Mouse (Mus musculus) heart, postnatal 0 days (tissue): Measurements from ENCODE around the gene Pccb. TPM values are rescaled to one million over a fixed set of nuclear protein-coding genes. Genes with fewer than 3 reads are reported as not detected.

ENCODE experiments used
- ATAC-seq: fragments of 200-750 bp; cut with Nextera tagmentation; 2 replicates; pipeline ENCODE4 v1.8.0; 2017; ENCODE audit warnings: low read depth, moderate number of reproducible peaks, moderate library complexity; ENCODE audit not compliant: insufficient read depth
- DNase-seq: peaks from one replicate; pipeline ENCODE4 v3.0.0-alpha.2; 2016; ENCODE audit warnings: low spot score
- H3K27ac ChIP-seq: fragments of 300-500 bp; sonication (generic); 2 replicates; pipeline ENCODE4 v1.5.1; 2014; ENCODE audit warnings: low read depth, mild to moderate bottlenecking
- H3K27me3 ChIP-seq: fragments of 300-500 bp; sonication (generic); 2 replicates; pipeline ENCODE4 v1.6.1; 2014; ENCODE audit warnings: low read length, mixed read lengths; ENCODE audit not compliant: control insufficient read depth, insufficient read depth
- H3K36me3 ChIP-seq: fragments of 300-500 bp; sonication (generic); replicated peaks from 2 replicates; pipeline ENCODE4 v1.6.1; 2014; ENCODE audit warnings: low read length, mixed read lengths; ENCODE audit not compliant: control insufficient read depth, insufficient read depth
- H3K4me1 ChIP-seq: fragments of 300-500 bp; sonication (generic); 2 replicates; pipeline ENCODE4 v1.6.1; 2014; ENCODE audit warnings: antibody characterized with exemption; ENCODE audit not compliant: control insufficient read depth, insufficient read depth
- H3K4me2 ChIP-seq: fragments of 300-500 bp; sonication (generic); 2 replicates; pipeline ENCODE4 v1.6.1; 2014; ENCODE audit warnings: low read depth, mild to moderate bottlenecking, low read length, moderate library complexity
- H3K4me3 ChIP-seq: fragments of 300-500 bp; sonication (generic); 2 replicates; pipeline ENCODE4 v1.5.1; 2014; ENCODE audit warnings: low read depth, low read length
- H3K9ac ChIP-seq: fragments of 300-500 bp; sonication (generic); replicated peaks from 2 replicates; pipeline ENCODE4 v1.6.1; 2014; ENCODE audit warnings: low read depth, low read length, mixed read lengths
- H3K9me3 ChIP-seq: fragments of 300-500 bp; sonication (generic); replicated peaks from 2 replicates; pipeline ENCODE4 v1.6.1; 2016; ENCODE audit warnings: low read length; ENCODE audit not compliant: control insufficient read depth
- CTCF ChIP-seq: IDR thresholded peaks from 2 replicates; pipeline ENCODE4 v1.5.1; 2016; ENCODE audit warnings: antibody characterized with exemption, control low read depth, low read depth
- EP300 ChIP-seq: IDR thresholded peaks from 2 replicates; pipeline ENCODE4 v1.6.1; 2016; ENCODE audit warnings: antibody characterized with exemption, low read depth
- WGBS: fragments of 180-500 bp; shearing (Covaris S2); extraction: QIAGEN DNeasy Blood & Tissue Kit; methylation state at CpG from one replicate; pipeline ENCODE4 v1.1.7; 2014; 5-methylcytosine and 5-hydroxymethylcytosine counted together
- polyA plus RNA-seq: library from polyadenylated mRNA; unstranded; fragments of >200 nt; fragmentation: Nextera tagmentation; extraction: Ambion mirVana; gene quantifications from 2 replicates; pipeline ENCODE4 v1.2.1, GENCODE M21; 2015
- total RNA-seq: library from RNA; depleted of rRNA; stranded (reverse); fragments of >200 nt; gene quantifications from 2 replicates; pipeline ENCODE4 v1.2.3, GENCODE M21; 2014; ENCODE audit warnings: low replicate concordance

Gene Pccb
- total and polyA plus RNA-seq, 2 experiments from 2014 or later: 32.2 to 80.8 TPM

- Histone ChIP-seq H3K36me3 (peaks cover 46% of the 10 kb centered on the region), H3K27ac (no peak overlapping the region)
- TF ChIP-seq EP300 (no peak), CTCF (no peak)
Measured at GRCm38 (mm10) chr9:100984381-100985310, 50.1 kb downstream of the Pccb start.

GRCm38 (mm10) chr9:100982786-100983185 is 51.9 kb downstream of the Pccb start:
- peaks cover 35% of the 10 kb centered on the region for H3K36me3 ChIP-seq
- no peak overlapping the region for H3K4me3 ChIP-seq
- no peak overlapping the region for H3K4me2 ChIP-seq
- no peaks in the 10 kb centered on the region for H3K9me3 ChIP-seq
- no peaks in the 10 kb centered on the region for H3K27me3 ChIP-seq
- peak; percentile 15 for DNase-seq
- no peak for TF ChIP-seq CTCF
- no peak for TF ChIP-seq EP300
- no peaks in the 10 kb centered on the region for H3K4me1 ChIP-seq
- H3K9ac ChIP-seq: no peak overlapping the region
- 0 out of 2 replicates have a peak overlapping the region, but pooled peaks have one; percentile 30 for H3K27ac ChIP-seq
- WGBS: 70% methylated on average over 7 of the region's 7 CpGs
- ATAC-seq: peak; percentile 39; the same call in 1 of the 2 replicates

More at GRCm38 (mm10) chr9:100984381-100985310, 50.1 kb downstream of the Pccb start:
- Histone ChIP-seq H3K9ac (no peak overlapping the region), H3K4me3 (no peak overlapping the region), H3K4me2 (no peak overlapping the region), H3K27me3 (no peaks in the 10 kb centered on the region), H3K4me1 (no peaks in the 10 kb centered on the region), H3K9me3 (no peaks in the 10 kb centered on the region)
- no peak for DNase-seq
- no peak for ATAC-seq
- 91% methylated on average over 25 of the region's 25 CpGs for WGBS

GRCm38 (mm10) chr9:100979260-100979659 is 55.4 kb downstream of the Pccb start:
- no peak for ATAC-seq

GRCm38 (mm10) chr9:100978666-100979065 is 56.0 kb downstream of the Pccb start:
- DNase-seq: no peak
- 85% methylated on average over 5 of the region's 5 CpGs for WGBS
- Histone ChIP-seq H3K4me1 (no peaks in the 10 kb centered on the region), H3K36me3 (peaks cover 5% of the 10 kb centered on the region; the same call in 1 of the 2 replicates), H3K9me3 (0 out of 2 replicates have a peak, but pooled peaks cover 5% of the 10 kb centered on the region), H3K27ac (no peak overlapping the region), H3K9ac (no peak overlapping the region), H3K4me3 (no peak overlapping the region), H3K4me2 (no peak overlapping the region), H3K27me3 (no peaks in the 10 kb centered on the region)
- TF ChIP-seq CTCF: no peak
- no peak for TF ChIP-seq EP300
- ATAC-seq: no peak

More at GRCm38 (mm10) chr9:100979260-100979659, 55.4 kb downstream of the Pccb start:
- Histone ChIP-seq H3K4me1 (no peaks in the 10 kb centered on the region), H3K4me3 (no peak overlapping the region), H3K27me3 (no peaks in the 10 kb centered on the region), H3K9me3 (0 out of 2 replicates have a peak, but pooled peaks cover 5% of the 10 kb centered on the region), H3K27ac (no peak overlapping the region), H3K36me3 (peaks cover 9% of the 10 kb centered on the region; the same call in 1 of the 2 replicates), H3K4me2 (no peak overlapping the region), H3K9ac (no peak overlapping the region)
- 56% methylated on average over 5 of the region's 5 CpGs for WGBS
- no peak for DNase-seq
- TF ChIP-seq EP300: no peak
- no peak for TF ChIP-seq CTCF

- no peak overlapping the region for H3K4me3 ChIP-seq
- H3K9me3 ChIP-seq: no peaks in the 10 kb centered on the region
- ATAC-seq (no peak), DNase-seq (no peak)
- no peaks in the 10 kb centered on the region for H3K4me1 ChIP-seq
- no peaks in the 10 kb centered on the region for H3K36me3 ChIP-seq
- 83% methylated on average over 2 of the region's 2 CpGs for WGBS
- TF ChIP-seq EP300 (no peak), CTCF (no peak)
- H3K27me3 ChIP-seq: no peaks in the 10 kb centered on the region
- no peak overlapping the region for H3K27ac ChIP-seq
- no peak overlapping the region for H3K4me2 ChIP-seq
- H3K9ac ChIP-seq: no peak overlapping the region
Measured at GRCm38 (mm10) chr9:100969461-100969860, 65.2 kb downstream of the Pccb start.
